ENCODE assay signal across 13 mouse cellular contexts in genomic region chr13:109446138-109446537, GRCm38 (mm10).
A peak's percentile ranks its signal among the peaks of the same experiment; 100 is the strongest.
DNase-seq lines count a peak whose midpoint lies in the region; ATAC-seq and TF ChIP-seq lines count a peak whose summit lies in the region.
"Had no signal": no experiment of that assay in that cellular context is flagged by ENCODE, and none has a peak within 500 bp of the region (broad histone marks: within the 10 kb centered on the region; RNA-seq: fewer than 3 reads in every experiment).

No protein-coding gene starts in this region.

- peak overlapping the region; percentile 71 for H3K4me2 ChIP-seq in forebrain, postnatal 0 days (ENCODE audit: low read depth)
- peak overlapping the region; percentile 32 for H3K4me2 ChIP-seq in midbrain, embryonic 16.5 days (ENCODE audit: low read length)
- H3K4me2 ChIP-seq: limb, embryonic 13.5 days had no signal

- H3K36me3 ChIP-seq in forebrain, postnatal 0 days (ENCODE audit: insufficient read depth) = no peaks in the 10 kb centered on the region
- H3K36me3 ChIP-seq in midbrain, embryonic 16.5 days (ENCODE audit: control insufficient read depth, insufficient read depth, low read length) = no peaks in the 10 kb centered on the region
- H3K36me3 ChIP-seq: limb, embryonic 13.5 days had no signal

- H3K27ac ChIP-seq in layer of hippocampus, adult 2 months = peak overlapping the region; percentile 0; the same call in 1 of the 2 replicates
- no peak overlapping the region for H3K27ac ChIP-seq in forebrain, postnatal 0 days (ENCODE audit: low read depth, low read length)
- no peak overlapping the region for H3K27ac ChIP-seq in midbrain, embryonic 16.5 days (ENCODE audit: low read length)
- H3K27ac ChIP-seq: limb, embryonic 13.5 days; stomach, postnatal 0 days had no signal

- no peak overlapping the region for H3K9ac ChIP-seq in forebrain, postnatal 0 days
- no peak overlapping the region for H3K9ac ChIP-seq in midbrain, embryonic 16.5 days (ENCODE audit: low read depth, low read length)
- H3K9ac ChIP-seq: limb, embryonic 13.5 days had no signal

- TF ChIP-seq CTCF in layer of hippocampus, adult 2 months (conservative IDR thresholded peaks at IDR 0.05) = no peak
- no peak for TF ChIP-seq CTCF in forebrain, postnatal 0 days (IDR thresholded peaks at IDR 0.05; ENCODE audit: low read depth)

- H3K27me3 ChIP-seq in forebrain, postnatal 0 days (ENCODE audit: insufficient read depth, low read length) = no peaks in the 10 kb centered on the region
- H3K27me3 ChIP-seq in midbrain, embryonic 16.5 days (ENCODE audit: control insufficient read depth, insufficient read depth, low read depth, low read length) = no peaks in the 10 kb centered on the region
- H3K27me3 ChIP-seq: limb, embryonic 13.5 days had no signal

- H3K4me1 ChIP-seq in forebrain, postnatal 0 days (ENCODE audit: insufficient read depth) = peaks cover 21% of the 10 kb centered on the region
- peaks cover 21% of the 10 kb centered on the region for H3K4me1 ChIP-seq in midbrain, embryonic 16.5 days (ENCODE audit: control insufficient read depth, insufficient read depth, low read length)

- peak; percentile 78 for ATAC-seq in common myeloid progenitor, adult 5-6 weeks (replicated peaks; ENCODE audit: low read depth, poor library complexity, severe bottlenecking)
- ATAC-seq in forebrain, postnatal 0 days = no peak
- no peak for ATAC-seq in midbrain, embryonic 16.5 days
- ATAC-seq: lung, postnatal 0 days had no signal

- no peaks in the 10 kb centered on the region for H3K9me3 ChIP-seq in forebrain, postnatal 0 days (ENCODE audit: low read length)
- H3K9me3 ChIP-seq in midbrain, embryonic 16.5 days (replicated peaks; ENCODE audit: control insufficient read depth, low read length, poor library complexity, severe bottlenecking) = peaks cover 2% of the 10 kb centered on the region; the same call in 1 of the 2 replicates

- no peak for DNase-seq in layer of hippocampus, adult 2 months (ENCODE audit: low spot score in 2 of 2)
- no peak for DNase-seq in layer of hippocampus, adult 9-11 months
- no peak for DNase-seq in forebrain, postnatal 0 days
- DNase-seq in cerebellum, postnatal 14 days = no peak
- no peak for DNase-seq in T-cell, adult 2 months (ENCODE audit: low spot score)
- DNase-seq: cerebellum, adult 18-20 months; gastrocnemius, postnatal 25 days; kidney, adult 8-10 months had no signal

- 64% methylated on average over 7 of the region's 7 CpGs for WGBS in forebrain, postnatal 0 days
- WGBS in midbrain, embryonic 16.5 days = 87% methylated on average over 7 of the region's 7 CpGs

- no peak overlapping the region; the same call in 1 of the 2 replicates for H3K4me3 ChIP-seq in layer of hippocampus, adult 2 months
- no peak overlapping the region; the same call in 1 of the 2 replicates for H3K4me3 ChIP-seq in forebrain, postnatal 0 days (ENCODE audit: low read depth, low read length)
- no peak overlapping the region for H3K4me3 ChIP-seq in midbrain, embryonic 16.5 days (ENCODE audit: low read depth, low read length)
- H3K4me3 ChIP-seq: limb, embryonic 13.5 days had no signal
